Mouse (Mus musculus) embryonic stem cell, embryonic (primary cell): ENCODE measurements at regions not wholly inside any gene's neighbourhood (a gene's known extent, or its start where the extent isn't known, plus 50 kb on each side); places are given as distances from the start of the nearest gene placed in this dataset.

Experiments used
- CTCF ChIA-PET, 4 experiments: fragments of 300-600 bp in 2 of 4; fragments of 350-600 bp in 2 of 4; sonication (Branson Sonifier 250); formaldehyde crosslinking; loops; one replicate each; lab custom pipeline; 2022; ENCODE audit warnings: inconsistent platforms in 2 of 4; lab: Charles Lee
- POLR2A ChIA-PET, 4 experiments: fragments of 300-600 bp in 2 of 4; fragments of 350-600 bp in 2 of 4; sonication (Branson Sonifier 250); formaldehyde crosslinking; loops; one replicate each; lab custom pipeline; 2022; ENCODE audit warnings: antibody characterized with exemption in 4 of 4, inconsistent platforms in 1 of 4; lab: Charles Lee

- CTCF ChIA-PET, result no interaction called here
- POLR2A ChIA-PET, result no interaction called here
These were observed 58.6 kb upstream of the Dbx2 start for GRCm38 (mm10) chr15:95714408-95714807.

- POLR2A ChIA-PET, result interaction anchor here in 1 of 4 experiments (0.7 kb wide), 2 partner anchors 9 to 13 kb away, joined by 3 read pairs; no protein-coding TSS in a partner anchor
- CTCF ChIA-PET, result interaction anchor here in 1 of 4 experiments (0.7 kb wide), 1 partner anchor 1028 kb away, joined by 3 read pairs; no protein-coding TSS in a partner anchor
These were observed 60.2 kb upstream of the Dbx2 start for GRCm38 (mm10) chr15:95715941-95716340.

- ChIA-PET CTCF (interaction anchor here (0.5 to 1.4 kb wide), 20 partner anchors 12 to 1213 kb away, joined by 3 to 6 read pairs (median 3); no protein-coding TSS in a partner anchor), POLR2A (interaction anchor here in 2 of 4 experiments (0.5 to 0.8 kb wide), 2 partner anchors 108 to 1952 kb away, joined by 3 read pairs; no protein-coding TSS in a partner anchor)
These were observed 66.9 kb upstream of the Ano6 start for GRCm38 (mm10) chr15:95723699-95724098.

GRCm38 (mm10) chr15:95725866-95726265 is 64.8 kb upstream of the Ano6 start:
- POLR2A ChIA-PET, result interaction anchor here in 1 of 4 experiments (0.8 kb wide), 1 partner anchor 283 kb away, joined by 5 read pairs; no protein-coding TSS in a partner anchor
- CTCF ChIA-PET, result interaction anchor here (0.5 to 2.2 kb wide), 41 partner anchors 10 to 894 kb away, joined by 3 to 18 read pairs (median 3); no protein-coding TSS in a partner anchor

GRCm38 (mm10) chr15:95726516-95726915 is 64.1 kb upstream of the Ano6 start:
- CTCF ChIA-PET, result interaction anchor here (0.6 to 2.2 kb wide), 15 partner anchors 9 to 760 kb away, joined by 3 to 18 read pairs (median 4); no protein-coding TSS in a partner anchor

GRCm38 (mm10) chr15:95735746-95736145 is 54.9 kb upstream of the Ano6 start:
- ChIA-PET POLR2A (no interaction called here), CTCF (interaction anchor here in 3 of 4 experiments (0.8 to 3.3 kb wide), 6 partner anchors 10 to 137 kb away, joined by 3 to 18 read pairs (median 4); no protein-coding TSS in a partner anchor)

More at GRCm38 (mm10) chr15:95726516-95726915, 64.1 kb upstream of the Ano6 start:
- POLR2A ChIA-PET, result interaction anchor here in 1 of 4 experiments (1.4 kb wide), 1 partner anchor 15 kb away, joined by 4 read pairs; no protein-coding TSS in a partner anchor
